Mouse (Mus musculus): ENCODE results near the gene Pms1. TPM values are rescaled to one million over a fixed set of nuclear protein-coding genes. Genes with fewer than 3 reads are reported as not detected.

Pms1 gene
- total RNA-seq, 2 experiments from 2014 or later, result 31.9 to 35.1 TPM

DNA sequence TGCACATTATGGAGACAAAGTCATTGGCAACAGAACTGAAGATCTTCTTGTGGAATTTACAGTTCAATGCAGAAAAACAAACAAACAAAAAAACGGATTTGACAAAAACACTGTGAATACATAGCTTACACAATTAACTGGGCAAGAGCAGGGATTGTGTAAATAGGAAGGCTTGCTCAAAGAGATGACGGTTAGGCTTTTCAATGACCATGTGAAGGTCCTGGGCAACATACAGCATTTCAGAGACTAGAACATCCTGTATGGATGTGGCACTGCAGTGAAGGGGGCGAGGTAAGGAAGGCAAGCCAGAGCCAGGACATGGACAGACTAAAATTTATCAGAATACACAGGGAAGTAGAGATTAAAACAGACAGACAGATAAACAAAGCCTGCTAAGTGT, 107.2 kb downstream of the Pms1 start:
- intact Hi-C loops (cut with DNase I), result no loop called here
- DNase-seq (ENCODE audit: extremely low spot score in 1 of 2, low spot score in 2 of 2), result no peak
- Histone ChIP-seq H3K4me3 (no peak overlapping the region), H3K27ac (no peak overlapping the region)
- no peak for TF ChIP-seq CTCF (IDR thresholded peaks at IDR 0.05)

DNA sequence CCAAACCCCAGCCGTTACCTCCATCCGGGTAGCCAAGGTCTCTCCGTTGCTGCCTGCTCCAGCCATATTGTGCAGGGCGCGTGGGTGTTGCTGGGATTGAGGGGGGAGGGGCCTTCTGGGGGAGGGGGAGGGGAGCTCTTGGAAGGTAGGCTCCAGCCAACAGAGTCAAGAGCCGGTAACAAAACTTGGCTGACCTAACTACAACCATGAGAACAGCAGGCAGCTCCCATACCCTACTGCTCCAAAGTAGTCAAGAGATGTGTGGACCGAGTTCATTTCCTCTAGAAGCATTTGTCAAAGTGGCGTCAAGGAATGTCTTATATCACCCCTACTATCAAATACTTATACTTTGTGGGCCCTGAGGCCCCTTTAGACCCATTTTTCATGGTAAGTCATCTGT, 109.3 kb downstream of the Pms1 start, which contains the start of gene 1700019A02Rik:
TSS of gene 1700019A02Rik (minus strand) at position 101 of the 400 bp plus-strand sequence.
- H3K27ac ChIP-seq, result no peak within 1 kb of the TSS
- TF ChIP-seq CTCF (IDR thresholded peaks at IDR 0.05), result no peak
- no peak for DNase-seq (ENCODE audit: extremely low spot score in 1 of 2, low spot score in 2 of 2)
- intact Hi-C loops (cut with DNase I), result no loop called here
- no peak within 1 kb of the TSS for H3K4me3 ChIP-seq

DNA sequence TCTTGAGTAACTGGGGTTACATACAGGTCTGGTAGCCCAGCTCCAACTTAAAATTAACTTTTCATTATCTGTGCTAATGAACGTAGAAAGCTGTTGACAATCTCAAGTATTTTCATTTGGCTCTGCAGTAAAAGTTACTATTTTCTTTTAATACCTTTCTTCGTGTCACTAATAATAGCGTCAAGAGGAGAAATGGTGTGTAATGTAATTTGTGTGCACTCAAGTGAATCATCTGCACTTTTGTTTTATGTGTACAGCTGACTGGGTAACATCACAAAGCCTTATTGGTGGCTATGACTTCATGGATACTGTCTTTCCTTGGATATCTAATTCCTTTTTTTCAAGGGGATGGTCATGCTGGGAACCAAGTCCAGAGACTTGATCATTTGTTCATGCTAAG, 110.5 kb downstream of the Pms1 start:
- no peak for DNase-seq (ENCODE audit: extremely low spot score in 1 of 2, low spot score in 2 of 2)
- intact Hi-C loops (cut with DNase I), result no loop called here
- H3K4me3 ChIP-seq, result no peak overlapping the region
- no peak overlapping the region for H3K27ac ChIP-seq
- no peak for TF ChIP-seq CTCF (IDR thresholded peaks at IDR 0.05)

DNA sequence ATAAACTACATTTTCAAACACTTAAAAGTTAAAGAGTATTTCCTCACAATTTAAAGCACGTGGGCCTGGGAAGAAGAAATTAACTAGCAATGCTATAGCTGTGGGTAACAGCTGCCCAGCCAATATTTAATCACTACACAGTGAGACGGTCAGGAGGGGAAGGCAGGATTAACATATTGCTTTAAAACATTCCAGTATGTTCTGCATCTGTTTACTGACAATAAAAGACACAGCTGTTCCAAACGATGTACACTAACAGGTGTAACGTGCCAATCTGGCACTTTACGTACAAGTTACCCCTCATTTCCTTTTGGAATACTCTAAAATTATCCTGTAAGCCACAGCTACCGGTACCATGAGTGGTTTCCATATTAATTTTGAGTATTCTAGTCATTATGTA, 139.1 kb downstream of the Pms1 start:
- intact Hi-C loops (cut with DNase I), result no loop called here
- no peak overlapping the region for H3K27ac ChIP-seq
- H3K4me3 ChIP-seq, result no peak overlapping the region
- TF ChIP-seq CTCF (IDR thresholded peaks at IDR 0.05), result no peak
- no peak for DNase-seq (ENCODE audit: extremely low spot score in 1 of 2, low spot score in 2 of 2)

Other genes starting within 250 kb of the Pms1 start
- gene Mstn, start 235.4 kb downstream of the Pms1 start, total RNA-seq (2021), result under 1 TPM; 0.33 to 0.50 TPM
- gene 1700019A02Rik, start 109.4 kb downstream of the Pms1 start, total RNA-seq (2021), result not detected
- 1 to 10 TPM; 7.3 to 8.8 TPM for gene Ormdl1, start 77 bp upstream of the Pms1 start, total RNA-seq (2021)
- not detected for gene Gm28778, start 93 bp upstream of the Pms1 start, total RNA-seq (2021)
- gene Osgepl1, start 16.6 kb upstream of the Pms1 start, total RNA-seq (2021), result 10 to 100 TPM; 23.6 to 24.9 TPM
- 1 to 10 TPM in 1 of 2 experiments, not detected in 1; 3.1 TPM for gene Asdurf, start 55.6 kb upstream of the Pms1 start, total RNA-seq (2021)
- under 1 TPM in 1 of 2 experiments, not detected in 1; 0.28 TPM for gene Gm28551, start 55.6 kb upstream of the Pms1 start, total RNA-seq (2021)
- 10 to 100 TPM; 20.4 to 24.5 TPM for gene Asnsd1, start 55.7 kb upstream of the Pms1 start, total RNA-seq (2021)